Mouse (Mus musculus) heart, embryonic 14.5 days (tissue): ENCODE data around the gene Rin3. TPM values are rescaled to one million over a fixed set of nuclear protein-coding genes. Genes with fewer than 3 reads are reported as not detected.
A peak's percentile ranks its signal among the peaks of the same experiment; 100 is the strongest.

ENCODE experiments used
- ATAC-seq: fragments of 200-750 bp; cut with Nextera tagmentation; 2 replicates; pipeline ENCODE4 v1.8.0; 2017; ENCODE audit warnings: low read depth, moderate TSS enrichment; ENCODE audit not compliant: insufficient number of reproducible peaks, insufficient read depth, low FRiP score
- H3K27ac ChIP-seq, 2 experiments: fragments of 200-500 bp in 1 of 2; fragments of 300-500 bp in 1 of 2; sonication (generic) in 1 of 2; replicated peaks in 1 of 2; 2 replicates each; pipeline ENCODE4 v1.5.1; 2012 to 2014; ENCODE audit warnings: low read depth in 2 of 2, low read length in 2 of 2, control low read depth in 1 of 2, mild to moderate bottlenecking in 1 of 2, mixed read lengths in 1 of 2; ENCODE audit not compliant: control insufficient read depth in 1 of 2, insufficient read depth in 1 of 2
- H3K27me3 ChIP-seq: fragments of 300-500 bp; sonication (generic); 2 replicates; pipeline ENCODE4 v1.6.1; 2014; ENCODE audit warnings: mild to moderate bottlenecking, low read length, control low read depth; ENCODE audit not compliant: control insufficient read depth, insufficient read depth
- H3K36me3 ChIP-seq: fragments of 300-500 bp; sonication (generic); 2 replicates; pipeline ENCODE4 v1.6.1; 2014; ENCODE audit warnings: mild to moderate bottlenecking, control low read depth, low read length, mixed read lengths; ENCODE audit not compliant: control insufficient read depth, insufficient read depth
- H3K4me1 ChIP-seq, 2 experiments: fragments of 200-500 bp in 1 of 2; fragments of 300-500 bp in 1 of 2; sonication (generic) in 1 of 2; 2 replicates each; pipeline ENCODE4 v1.6.1; 2012 to 2014; ENCODE audit warnings: low read length in 2 of 2, control low read depth in 1 of 2, mixed read lengths in 1 of 2; ENCODE audit not compliant: control insufficient read depth in 2 of 2, insufficient read depth in 2 of 2
- H3K4me2 ChIP-seq: fragments of 300-500 bp; sonication (generic); 2 replicates; pipeline ENCODE4 v1.6.1; 2014; ENCODE audit warnings: mild to moderate bottlenecking, low read length
- H3K4me3 ChIP-seq, 2 experiments: fragments of 200-500 bp in 1 of 2; fragments of 300-500 bp in 1 of 2; sonication (generic) in 1 of 2; 2 replicates each; pipeline ENCODE4 v1.5.1; 2012 to 2014; ENCODE audit warnings: low read length in 2 of 2, mild to moderate bottlenecking in 2 of 2, control low read depth in 1 of 2, low read depth in 1 of 2, moderate library complexity in 1 of 2; ENCODE audit not compliant: control insufficient read depth in 1 of 2, insufficient read depth in 1 of 2
- H3K9ac ChIP-seq: fragments of 300-500 bp; sonication (generic); 2 replicates; pipeline ENCODE4 v1.6.1; 2014; ENCODE audit warnings: mild to moderate bottlenecking, low read length
- H3K9me3 ChIP-seq: fragments of 300-500 bp; sonication (generic); 2 replicates; pipeline ENCODE4 v1.6.1; 2016; ENCODE audit warnings: low read length, control low read depth; ENCODE audit not compliant: control insufficient read depth
- WGBS: fragments of 180-500 bp; shearing (Covaris S2); extraction: QIAGEN DNeasy Blood & Tissue Kit; methylation state at CpG from one replicate; pipeline ENCODE4 v1.1.7; 2014; 5-methylcytosine and 5-hydroxymethylcytosine counted together
- polyA plus RNA-seq: library from polyadenylated mRNA; unstranded; fragments of >200 nt; fragmentation: Nextera tagmentation; extraction: Ambion mirVana; gene quantifications from 2 replicates; pipeline ENCODE4 v1.2.1, GENCODE M21; 2014

The Rin3 gene
- polyA plus RNA-seq, 1 experiment from 2014 or later: 11.8 TPM

DNA sequence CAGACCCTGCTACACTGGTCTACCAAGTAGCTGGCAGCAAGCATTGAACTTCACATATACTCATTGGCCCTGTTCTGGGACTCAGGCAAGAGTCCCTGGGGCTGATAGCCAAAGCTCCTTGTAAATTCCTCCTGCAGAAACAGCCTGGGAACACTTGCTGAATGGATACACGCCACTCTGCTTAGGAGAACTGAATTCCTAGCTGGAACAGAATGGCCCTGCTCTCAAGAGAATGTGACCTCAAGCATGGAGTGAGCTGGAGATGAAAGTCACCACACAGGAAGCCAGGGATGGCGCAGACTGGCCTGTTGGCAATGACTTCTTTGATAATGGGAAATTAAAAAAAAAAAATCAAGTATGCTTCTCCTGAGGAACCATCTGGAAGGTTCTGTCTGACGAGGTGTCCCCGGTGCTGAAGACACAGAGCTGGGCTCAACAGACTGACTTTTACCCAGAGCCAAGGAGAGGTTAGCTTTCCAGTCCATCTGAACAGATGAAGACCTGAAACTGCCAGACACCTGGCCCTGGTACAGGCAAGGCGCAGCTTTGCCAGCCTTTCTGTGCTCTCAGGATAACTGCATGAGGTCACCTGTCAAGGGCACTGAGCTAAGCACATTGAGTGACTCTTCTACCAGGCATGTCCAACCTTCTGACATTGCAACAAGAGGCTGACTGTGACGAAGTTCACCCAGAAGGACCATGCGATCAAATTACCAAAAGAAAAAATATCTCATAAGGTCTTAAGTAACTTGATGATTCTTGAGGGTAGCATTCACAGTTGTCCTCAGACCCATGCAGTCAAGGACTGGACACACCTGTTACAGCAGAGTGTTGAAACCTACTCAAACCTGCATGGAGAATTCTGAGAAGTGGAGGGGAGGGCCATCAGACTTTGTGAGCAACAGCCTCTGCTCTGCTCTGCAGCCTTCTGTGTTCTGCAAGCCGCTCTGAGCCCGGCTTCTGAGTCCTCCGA lies 78.6 kb downstream of the Rin3 start:
- Histone ChIP-seq H3K27me3 (no peaks in the 10 kb centered on the region), H3K36me3 (peaks cover 60% of the 10 kb centered on the region), H3K4me1 (peaks cover 0 to 3% of the 10 kb centered on the region in 2 experiments; a peak in 2 of 4 replicates), H3K9me3 (no peaks in the 10 kb centered on the region), H3K9ac (no peak overlapping the region), H3K4me2 (no peak overlapping the region), H3K4me3 (no peak overlapping the region), H3K27ac (no peak overlapping the region)
- 82% methylated on average over 10 of the region's 10 CpGs for WGBS
- no peak for ATAC-seq

DNA sequence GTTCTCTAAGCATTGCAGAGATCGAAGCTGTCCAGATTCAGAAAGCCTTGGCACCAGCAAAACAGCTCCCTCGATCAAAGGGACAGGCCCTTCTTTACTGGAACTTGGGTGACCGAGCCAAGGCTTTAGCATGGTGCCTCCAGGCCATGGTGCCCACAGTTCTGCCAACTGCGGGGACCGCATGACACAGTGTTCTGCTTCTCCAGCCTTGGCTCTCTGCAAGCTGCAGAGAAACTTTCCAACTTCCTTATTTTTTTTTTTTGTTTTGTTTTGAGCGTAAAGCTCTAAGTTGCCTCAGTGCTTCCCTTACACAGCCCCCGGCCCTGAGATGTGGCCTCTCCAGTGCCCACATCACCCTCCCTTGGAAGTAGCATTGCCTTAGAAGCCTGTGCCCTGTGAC lies 82.2 kb downstream of the Rin3 start:
- no peaks in the 10 kb centered on the region for H3K9me3 ChIP-seq
- no peaks in the 10 kb centered on the region for H3K27me3 ChIP-seq
- no peak overlapping the region for H3K27ac ChIP-seq
- peaks cover 13 to 18% of the 10 kb centered on the region in 2 experiments for H3K4me1 ChIP-seq
- ATAC-seq: no peak
- H3K4me3 ChIP-seq: no peak overlapping the region
- H3K4me2 ChIP-seq: no peak overlapping the region
- peaks cover 56% of the 10 kb centered on the region for H3K36me3 ChIP-seq
- 85% methylated on average over 7 of the region's 7 CpGs for WGBS
- no peak overlapping the region for H3K9ac ChIP-seq

DNA sequence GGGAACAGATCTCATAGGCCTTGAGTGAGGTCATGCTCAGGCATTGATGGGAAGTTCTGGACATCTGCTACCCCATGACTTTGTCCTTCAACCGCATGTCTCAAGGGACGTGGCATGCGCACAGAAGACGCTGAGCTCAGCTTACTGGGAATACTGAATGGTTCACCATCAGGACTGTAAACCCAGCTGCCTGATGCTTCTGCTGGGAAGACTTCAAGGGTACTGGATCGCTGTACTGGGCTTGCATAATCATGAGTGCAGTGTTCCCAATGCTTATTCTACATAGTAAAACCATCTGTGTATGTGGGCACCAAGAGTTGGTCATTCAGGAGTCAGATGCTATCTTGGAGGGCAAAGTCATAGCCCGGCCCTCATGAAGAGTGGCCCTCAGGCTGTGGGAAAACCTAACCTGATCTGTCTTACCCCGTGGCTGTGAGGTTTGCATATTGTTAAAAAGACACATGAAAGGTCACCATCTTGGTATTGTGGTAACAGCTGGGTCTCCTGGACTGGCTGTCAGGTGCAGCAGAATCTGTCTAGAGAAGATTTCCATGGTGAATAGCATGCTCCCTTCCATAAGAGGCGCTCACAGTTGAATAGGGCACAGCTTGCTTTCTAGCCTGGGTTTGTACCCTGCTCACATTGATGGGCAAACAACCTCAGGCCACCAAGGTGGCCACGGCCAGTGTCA lies 83.4 kb downstream of the Rin3 start:
- Histone ChIP-seq H3K36me3 (peaks cover 46% of the 10 kb centered on the region), H3K9ac (no peak overlapping the region), H3K4me2 (no peak overlapping the region), H3K4me3 (no peak overlapping the region), H3K9me3 (no peaks in the 10 kb centered on the region), H3K4me1 (peaks cover 20 to 22% of the 10 kb centered on the region in 2 experiments), H3K27ac (no peak overlapping the region), H3K27me3 (no peaks in the 10 kb centered on the region)
- WGBS: 88% methylated on average over 9 of the region's 9 CpGs
- ATAC-seq: no peak

DNA sequence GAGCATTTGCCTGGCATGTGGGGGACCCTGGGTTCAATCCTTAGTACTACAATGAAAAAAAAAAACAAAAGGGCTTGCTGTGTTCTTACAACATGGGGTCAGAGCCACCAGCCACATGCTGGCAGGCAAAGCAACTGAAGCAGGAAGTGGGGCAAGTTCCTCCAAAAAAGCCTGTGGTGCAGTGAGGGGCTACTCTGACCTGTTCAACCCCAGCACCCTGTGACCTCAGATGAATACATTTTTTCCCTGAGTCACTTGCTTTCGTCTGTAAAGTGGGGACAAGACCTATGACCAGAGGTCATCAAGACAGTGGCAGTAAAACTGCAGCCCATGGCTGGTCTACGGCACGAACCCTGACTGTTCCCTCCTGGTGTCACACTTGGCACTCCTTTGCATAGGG lies 84.2 kb downstream of the Rin3 start:
- H3K36me3 ChIP-seq: peaks cover 42% of the 10 kb centered on the region
- 89% methylated on average over 3 of the region's 3 CpGs for WGBS

DNA sequence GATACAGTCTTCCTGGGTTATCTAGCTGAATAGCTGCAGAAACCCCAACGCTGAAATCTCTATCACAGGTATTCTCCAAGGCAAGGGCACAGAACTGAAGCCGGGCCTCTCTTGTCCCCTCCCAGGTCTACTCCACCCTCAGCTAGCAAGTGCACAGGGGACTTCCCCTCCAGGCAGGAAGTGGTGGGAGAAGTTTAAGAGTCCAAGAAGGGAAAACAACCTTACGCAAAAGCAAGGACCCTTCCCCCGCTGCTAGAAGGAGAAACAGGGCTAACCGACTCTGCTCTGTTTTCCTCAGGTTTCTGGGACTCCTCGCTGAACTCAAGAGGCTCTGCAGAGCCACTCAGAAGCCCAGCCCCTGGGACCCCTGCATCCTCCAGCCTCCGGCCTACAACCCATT lies 85.2 kb downstream of the Rin3 start:
- WGBS: 75% methylated on average over 7 of the region's 7 CpGs
- no peaks in the 10 kb centered on the region for H3K27me3 ChIP-seq
- H3K27ac ChIP-seq: no peak overlapping the region
- H3K4me3 ChIP-seq: no peak overlapping the region
- peaks cover 32% of the 10 kb centered on the region for H3K36me3 ChIP-seq
- H3K4me2 ChIP-seq: no peak overlapping the region
- ATAC-seq: no peak
- peaks cover 20 to 22% of the 10 kb centered on the region in 2 experiments for H3K4me1 ChIP-seq
- no peak overlapping the region for H3K9ac ChIP-seq
- H3K9me3 ChIP-seq: no peaks in the 10 kb centered on the region

More for the DNA sequence above, 84.2 kb downstream of the Rin3 start:
- no peak overlapping the region for H3K27ac ChIP-seq
- H3K4me2 ChIP-seq: no peak overlapping the region
- H3K9ac ChIP-seq: no peak overlapping the region
- ATAC-seq: no peak
- H3K9me3 ChIP-seq: no peaks in the 10 kb centered on the region
- H3K4me3 ChIP-seq: no peak overlapping the region
- H3K27me3 ChIP-seq: no peaks in the 10 kb centered on the region
- H3K4me1 ChIP-seq: peaks cover 18 to 22% of the 10 kb centered on the region in 2 experiments

DNA sequence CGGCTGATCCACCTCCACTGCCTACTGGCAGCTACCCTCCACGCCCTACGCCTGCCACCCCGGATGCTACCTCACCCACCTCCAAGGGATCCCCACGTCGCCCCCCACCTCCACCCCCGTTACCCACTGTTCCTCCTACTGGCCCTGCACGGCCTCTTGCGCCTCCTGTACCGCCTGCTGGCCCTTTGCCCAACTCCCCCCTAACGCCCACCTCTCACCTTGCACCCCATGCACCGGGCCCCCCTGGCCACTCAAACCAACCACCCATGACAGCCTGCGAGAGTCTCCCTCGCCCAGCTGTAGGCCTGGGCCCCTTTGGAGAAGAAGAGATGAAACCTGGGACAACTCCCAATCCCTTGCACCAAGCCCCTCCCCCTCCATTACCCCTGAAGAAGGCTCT lies 85.7 kb downstream of the Rin3 start:
- Histone ChIP-seq H3K9ac (no peak overlapping the region), H3K4me2 (no peak overlapping the region), H3K4me3 (no peak overlapping the region), H3K9me3 (no peaks in the 10 kb centered on the region), H3K36me3 (peaks cover 36% of the 10 kb centered on the region), H3K27ac (no peak overlapping the region), H3K27me3 (no peaks in the 10 kb centered on the region), H3K4me1 (peaks cover 20 to 22% of the 10 kb centered on the region in 2 experiments)
- WGBS: 84% methylated on average over 14 of the region's 14 CpGs
- no peak for ATAC-seq

DNA sequence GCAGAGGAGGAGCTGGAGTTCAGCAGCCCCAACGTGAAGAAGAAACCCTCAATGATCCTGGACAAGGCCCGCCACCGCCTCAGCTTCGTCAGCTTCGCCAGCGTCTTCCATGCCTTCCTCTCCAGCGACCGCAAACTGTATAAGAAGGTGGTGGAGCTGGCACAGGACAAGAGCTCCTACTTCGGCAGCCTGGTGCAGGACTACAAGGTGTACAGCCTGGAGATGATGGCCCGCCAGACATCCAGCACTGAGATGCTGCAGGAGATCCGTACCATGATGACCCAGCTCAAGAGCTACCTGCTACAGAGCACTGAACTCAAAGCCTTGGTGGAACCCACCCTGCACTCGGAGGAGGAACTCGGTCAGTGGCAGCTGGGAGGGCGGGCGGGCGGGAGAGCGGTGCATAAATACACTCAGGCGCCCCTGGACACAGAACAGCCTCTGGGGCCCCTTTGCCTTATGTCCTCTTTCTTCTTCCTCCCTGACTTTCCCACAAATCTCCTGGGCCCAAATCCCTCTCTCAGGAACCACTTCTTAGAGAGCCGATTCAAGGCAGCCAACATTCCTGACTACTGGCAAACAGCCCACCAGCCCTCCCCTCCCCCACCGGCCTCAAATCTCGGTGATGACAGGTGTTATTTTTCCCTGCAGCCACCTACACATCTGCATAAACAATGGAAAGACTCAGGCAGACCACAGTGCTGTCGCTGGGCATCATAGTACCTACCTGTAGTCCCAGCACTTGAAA lies 86.8 kb downstream of the Rin3 start:
- H3K27ac ChIP-seq: peak overlapping the region; percentile 18 to 49; a peak in 3 of 4 replicates
- H3K4me2 ChIP-seq: peak overlapping the region; percentile 7; the same call in 1 of the 2 replicates
- 0 out of 2 replicates have a peak, but pooled peaks have one; percentile 15 for ATAC-seq
- H3K9ac ChIP-seq: no peak overlapping the region
- no peak overlapping the region for H3K4me3 ChIP-seq
- peaks cover 24 to 27% of the 10 kb centered on the region in 2 experiments for H3K4me1 ChIP-seq
- 50% methylated on average over 22 of the region's 22 CpGs for WGBS
- no peaks in the 10 kb centered on the region for H3K27me3 ChIP-seq
- no peaks in the 10 kb centered on the region for H3K9me3 ChIP-seq
- H3K36me3 ChIP-seq: peaks cover 42% of the 10 kb centered on the region
